Mouse (Mus musculus) MEL (cell line): ENCODE data around the gene Il23a. TPM values are rescaled to one million over a fixed set of nuclear protein-coding genes. Genes with fewer than 3 reads are reported as not detected.
"Not testable (repeated sequence)": the region's sequence is repeated elsewhere in the genome, so short reads cannot be mapped to it uniquely, and the experiment has no call there.

Experiments
- DNase-seq: peaks from one replicate; pipeline ENCODE4 v3.0.0; 2011; ENCODE audit warnings: low read depth, low spot score
- H3K27ac ChIP-seq: 2 replicates; pipeline ENCODE4 v1.5.1; 2012; ENCODE audit warnings: low read depth, mild to moderate bottlenecking, control low read depth, low read length, moderate library complexity; ENCODE audit not compliant: control insufficient read depth
- H3K27me3 ChIP-seq, 2 experiments: fragments of 150-350 bp in 1 of 2; sonication (generic) in 1 of 2; 2 replicates each; pipeline ENCODE4 v1.6.1; 2012; ENCODE audit warnings: low read length in 2 of 2, mild to moderate bottlenecking in 2 of 2, improper control_type of control experiment in 1 of 2, moderate library complexity in 1 of 2; ENCODE audit not compliant: insufficient read depth in 2 of 2, control insufficient read depth in 1 of 2
- H3K36me3 ChIP-seq, 2 experiments: 2 replicates each; pipeline ENCODE4 v1.6.1; 2012 to 2014; ENCODE audit warnings: low read length in 2 of 2, improper control_type of control experiment in 1 of 2, inconsistent platforms in 1 of 2, mild to moderate bottlenecking in 1 of 2; ENCODE audit not compliant: insufficient read depth in 2 of 2, control insufficient read depth in 1 of 2
- H3K4me1 ChIP-seq, 2 experiments: fragments of 150-350 bp in 1 of 2; sonication (generic) in 1 of 2; 2 replicates each; pipeline ENCODE4 v1.6.1; 2012; ENCODE audit warnings: low read length in 2 of 2, improper control_type of control experiment in 1 of 2, mild to moderate bottlenecking in 1 of 2; ENCODE audit not compliant: insufficient read depth in 2 of 2, control insufficient read depth in 1 of 2
- H3K4me3 ChIP-seq, 2 experiments: fragments of 150-350 bp in 1 of 2; sonication (generic) in 1 of 2; 2 replicates each; pipeline ENCODE4 v1.5.1; 2012; ENCODE audit warnings: low read depth in 2 of 2, low read length in 2 of 2, mild to moderate bottlenecking in 2 of 2, moderate library complexity in 2 of 2, control low read depth in 1 of 2, improper control_type of control experiment in 1 of 2; ENCODE audit not compliant: control insufficient read depth in 1 of 2, insufficient read depth in 1 of 2
- H3K79me2 ChIP-seq: 2 replicates; pipeline ENCODE4 v1.6.1; 2012; ENCODE audit warnings: mild to moderate bottlenecking, low read length, moderate library complexity; ENCODE audit not compliant: control insufficient read depth, poor library complexity, insufficient read depth
- H3K9ac ChIP-seq: 2 replicates; pipeline ENCODE4 v1.6.1; 2012; ENCODE audit warnings: low read depth, mild to moderate bottlenecking, control low read depth, low read length, moderate library complexity; ENCODE audit not compliant: control insufficient read depth, poor library complexity, severe bottlenecking
- H3K9me3 ChIP-seq: fragments of 150-350 bp; sonication (generic); replicated peaks from 2 replicates; pipeline ENCODE4 v1.6.1; 2012; ENCODE audit warnings: mild to moderate bottlenecking, low read length, improper control_type of control experiment, moderate library complexity; ENCODE audit not compliant: insufficient read depth
- BHLHE40 ChIP-seq: IDR thresholded peaks from 2 replicates; pipeline ENCODE4 v1.6.1; 2012; ENCODE audit warnings: low read depth, mild to moderate bottlenecking, inconsistent platforms, low read length, improper control_type of control experiment, borderline replicate concordance
- ELF1 ChIP-seq: IDR thresholded peaks from 2 replicates; pipeline ENCODE4 v1.6.1; 2014; ENCODE audit warnings: low read depth, mild to moderate bottlenecking, inconsistent platforms, low read length, improper control_type of control experiment, moderate library complexity
- ETS1 ChIP-seq: IDR thresholded peaks from 2 replicates; pipeline ENCODE4 v1.6.1; 2012; ENCODE audit warnings: low read depth, mild to moderate bottlenecking, inconsistent platforms, low read length, improper control_type of control experiment, moderate library complexity
- HCFC1 ChIP-seq: IDR thresholded peaks from 2 replicates; pipeline ENCODE4 v1.6.1; 2012; ENCODE audit warnings: low read depth, mild to moderate bottlenecking, inconsistent platforms, low read length, improper control_type of control experiment, moderate library complexity
- KAT2A ChIP-seq: conservative IDR thresholded peaks from 2 replicates; pipeline ENCODE4 v1.6.1; 2012; ENCODE audit warnings: low read depth, low read length, improper control_type of control experiment, inconsistent platforms
- MAFK ChIP-seq: IDR thresholded peaks from 2 replicates; pipeline ENCODE4 v1.6.1; 2011; ENCODE audit warnings: low read depth, mild to moderate bottlenecking, low read length, improper control_type of control experiment, borderline replicate concordance
- MXI1 ChIP-seq: IDR thresholded peaks from 2 replicates; pipeline ENCODE4 v1.6.1; 2011; ENCODE audit warnings: mild to moderate bottlenecking, low read depth, low read length, improper control_type of control experiment
- NELFE ChIP-seq: IDR thresholded peaks from 2 replicates; pipeline ENCODE4 v1.6.1; 2011; ENCODE audit warnings: low read depth, low read length, improper control_type of control experiment
- POLR2AphosphoS5 ChIP-seq: IDR thresholded peaks from 2 replicates; pipeline ENCODE4 v1.6.1; 2012; ENCODE audit warnings: low read depth, borderline replicate concordance, mild to moderate bottlenecking, inconsistent platforms, low read length, moderate library complexity, mixed read lengths
- RAD21 ChIP-seq: IDR thresholded peaks from 2 replicates; pipeline ENCODE4 v1.6.1; 2011; ENCODE audit warnings: mild to moderate bottlenecking, low read depth, low read length, improper control_type of control experiment
- USF1 ChIP-seq: IDR thresholded peaks from 2 replicates; pipeline ENCODE4 v1.6.1; 2014; ENCODE audit warnings: low read depth, mild to moderate bottlenecking, inconsistent platforms, low read length, improper control_type of control experiment, moderate library complexity
- ZMIZ1 ChIP-seq: IDR thresholded peaks from 2 replicates; pipeline ENCODE4 v1.6.1; 2012; ENCODE audit warnings: low read depth, mild to moderate bottlenecking, inconsistent platforms, low read length, improper control_type of control experiment, moderate library complexity
- ZNF384 ChIP-seq: IDR thresholded peaks from 2 replicates; pipeline ENCODE4 v1.6.1; 2012; ENCODE audit warnings: low read depth, mild to moderate bottlenecking, inconsistent platforms, low read length, improper control_type of control experiment
- polyA plus RNA-seq, 2 experiments: library from polyadenylated mRNA; stranded (reverse) in 1 of 2; unstranded in 1 of 2; fragments of >175 nt in 1 of 2; fragments of >200 nt in 1 of 2; gene quantifications; 2 replicates each; pipeline versions ENCODE4 v1.2.1 to v1.2.4; 2012; ENCODE audit warnings: low replicate concordance in 2 of 2, low read depth in 1 of 2; ENCODE audit not compliant: insufficient read length in 2 of 2, insufficient read depth in 1 of 2, missing spikeins in 1 of 2
- total RNA-seq: library from RNA; depleted of rRNA; stranded (reverse); fragments of 300-350 nt; gene quantifications from 2 replicates; pipeline ENCODE4 v1.2.3, GENCODE M21; 2012

Il23a gene
- total and polyA plus RNA-seq, 3 experiments: 0.12 to 0.29 TPM; not detected in 1

DNA sequence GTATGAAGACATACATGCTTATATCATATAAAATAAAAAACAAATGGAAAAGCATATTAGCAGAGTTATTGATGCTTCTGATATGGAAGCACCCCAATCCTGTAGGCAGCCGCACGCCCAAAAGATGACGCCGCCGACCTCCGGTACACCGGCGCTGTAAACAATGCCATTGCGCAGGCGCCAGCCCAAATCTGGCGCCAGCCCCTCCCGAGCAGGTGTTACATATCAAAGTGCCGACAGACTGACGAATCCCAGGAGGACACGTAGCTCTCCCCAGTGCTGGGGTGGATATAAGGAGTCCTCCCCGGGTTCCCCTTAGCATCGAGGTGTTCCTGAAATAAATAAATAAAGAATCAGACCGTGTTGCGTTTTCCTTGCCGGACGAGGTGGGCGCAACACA, 36.3 kb downstream of the Il23a start:
- Histone ChIP-seq H3K9me3 (no peaks in the 10 kb centered on the region), H3K4me1 (peaks cover 0 to 16% of the 10 kb centered on the region in 2 experiments; a peak in 3 of 4 replicates), H3K4me3 (no peak overlapping the region), H3K79me2 (no peaks in the 10 kb centered on the region), H3K27me3 (no peaks in the 10 kb centered on the region), H3K36me3 (peaks cover 0 to 6% of the 10 kb centered on the region in 2 experiments; a peak in 2 of 4 replicates), H3K9ac (no peak overlapping the region), H3K27ac (no peak overlapping the region)
- no peak for DNase-seq
- TF ChIP-seq HCFC1 (no peak), NELFE (no peak), RAD21 (no peak), ZNF384 (no peak), MAFK (no peak), BHLHE40 (no peak)

DNA sequence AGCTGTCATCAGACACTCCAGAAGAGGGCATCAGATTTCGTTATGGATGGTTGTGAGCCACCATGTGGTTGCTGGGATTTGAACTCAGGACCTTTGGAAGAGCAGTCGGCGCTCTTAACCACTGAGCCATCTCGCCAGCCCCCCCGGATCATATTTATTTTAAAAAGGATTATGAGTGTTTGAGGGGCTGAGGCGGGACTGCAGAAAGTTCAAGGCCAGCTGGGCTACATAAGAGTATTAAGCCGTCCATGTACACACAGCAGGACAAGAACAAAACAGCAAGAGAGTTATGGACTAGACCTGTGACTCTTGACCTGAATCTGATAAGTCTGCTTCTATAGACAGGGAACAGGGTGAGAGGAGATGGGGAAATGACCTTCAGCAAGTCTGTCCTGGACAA, 38.2 kb downstream of the Il23a start:
- not testable (repeated sequence) for H3K27ac ChIP-seq, H3K9ac ChIP-seq, H3K9me3 ChIP-seq, H3K36me3 ChIP-seq, H3K4me3 ChIP-seq, H3K79me2 ChIP-seq, H3K27me3 ChIP-seq, DNase-seq
- H3K4me1 ChIP-seq: peaks cover 0 to 16% of the 10 kb centered on the region in 2 experiments; a peak in 3 of 4 replicates

DNA sequence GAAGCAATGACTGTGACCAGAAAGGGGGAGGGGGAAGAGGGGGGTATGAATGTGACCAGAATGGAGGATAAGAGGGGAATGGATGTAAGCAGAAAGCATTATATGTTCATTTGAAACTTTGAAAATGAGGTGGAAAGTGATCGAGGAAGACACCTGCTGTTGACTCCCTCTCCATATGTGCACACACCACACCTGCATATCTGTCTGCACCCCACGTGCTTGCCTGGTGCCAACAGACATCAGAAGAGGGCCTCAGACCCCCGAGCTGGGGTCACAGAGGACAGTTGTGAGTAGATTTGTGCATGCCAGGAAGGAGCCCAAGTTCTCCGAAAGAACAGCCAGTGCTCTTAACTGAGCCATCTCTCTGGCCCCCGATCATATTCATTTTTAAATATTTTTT, 38.6 kb downstream of the Il23a start:
- Histone ChIP-seq H3K4me3 (no peak overlapping the region), H3K4me1 (peaks cover 0 to 16% of the 10 kb centered on the region in 2 experiments; a peak in 3 of 4 replicates), H3K79me2 (no peaks in the 10 kb centered on the region), H3K9me3 (no peaks in the 10 kb centered on the region), H3K9ac (no peak overlapping the region), H3K27ac (no peak overlapping the region), H3K27me3 (no peaks in the 10 kb centered on the region), H3K36me3 (peaks cover 0 to 6% of the 10 kb centered on the region in 2 experiments; a peak in 2 of 4 replicates)
- no peak for DNase-seq
- TF ChIP-seq POLR2AphosphoS5: no peak
- TF ChIP-seq ELF1: no peak
- TF ChIP-seq ETS1: no peak
- TF ChIP-seq ZMIZ1: no peak
- no peak for TF ChIP-seq KAT2A
- TF ChIP-seq USF1: no peak
- no peak for TF ChIP-seq RAD21
- TF ChIP-seq MXI1: no peak
